Mouse (Mus musculus) heart, adult 2 months (tissue): ENCODE measurements around the gene Cpsf6. TPM values are rescaled to one million over a fixed set of nuclear protein-coding genes. Genes with fewer than 3 reads are reported as not detected.
"Not testable (repeated sequence)": the region's sequence is repeated elsewhere in the genome, so short reads cannot be mapped to it uniquely, and the experiment has no call there.

ENCODE experiments used
- DNase-seq, 2 experiments: peaks; one replicate each; pipeline ENCODE4 v3.0.0; 2021
- H3K27ac ChIP-seq: fragments of 200-600 bp; 2 replicates; pipeline ENCODE4 v1.8.1; 2022
- H3K27me3 ChIP-seq: fragments of 200-500 bp; 2 replicates; pipeline ENCODE4 v1.6.1; 2012; ENCODE audit warnings: mild to moderate bottlenecking, low read length, inconsistent platforms, mixed read lengths; ENCODE audit not compliant: control insufficient read depth, insufficient read depth
- H3K36me3 ChIP-seq: fragments of 200-500 bp; 2 replicates; pipeline ENCODE4 v1.6.1; 2012; ENCODE audit warnings: low read length, inconsistent platforms; ENCODE audit not compliant: control insufficient read depth, insufficient read depth
- H3K4me1 ChIP-seq: fragments of 200-500 bp; 2 replicates; pipeline ENCODE4 v1.6.1; 2011; ENCODE audit warnings: low read length; ENCODE audit not compliant: control insufficient read depth, insufficient read depth
- H3K4me3 ChIP-seq: fragments of 200-600 bp; 2 replicates; pipeline ENCODE4 v1.8.1; 2022
- H3K79me2 ChIP-seq: fragments of 200-500 bp; replicated peaks from 2 replicates; pipeline ENCODE4 v1.6.1; 2012; ENCODE audit warnings: mild to moderate bottlenecking, inconsistent platforms, low read length, moderate library complexity, mixed read lengths; ENCODE audit not compliant: control insufficient read depth, insufficient read depth
- H3K9ac ChIP-seq: fragments of 200-500 bp; 2 replicates; pipeline ENCODE4 v1.6.1; 2012; ENCODE audit warnings: low read depth, mild to moderate bottlenecking, control low read depth, inconsistent platforms, low read length, mixed read lengths
- CTCF ChIP-seq: fragments of 200-600 bp; IDR thresholded peaks from 2 replicates; pipeline ENCODE4 v1.8.1; 2022; ENCODE audit warnings: antibody characterized with exemption, mild to moderate bottlenecking, moderate library complexity
- EP300 ChIP-seq: fragments of 200-500 bp; IDR thresholded peaks from 2 replicates; pipeline ENCODE4 v1.6.1; 2011; ENCODE audit warnings: low read depth, low read length, control low read depth; ENCODE audit not compliant: insufficient read depth
- POLR2A ChIP-seq: fragments of 200-500 bp; IDR thresholded peaks from 2 replicates; pipeline ENCODE4 v1.6.1; 2011; ENCODE audit warnings: mild to moderate bottlenecking, low read depth, low read length, control low read depth; ENCODE audit not compliant: insufficient read depth
- WGBS: fragments of 180-500 bp; shearing (Covaris S2); methylation state at CpG from one replicate; pipeline ENCODE4 v1.1.7; 2018; 5-methylcytosine and 5-hydroxymethylcytosine counted together
- intact Hi-C: fragments of 180-260 bp; cut with DNase I; formaldehyde crosslinking; loops from one replicate; pipeline ENCODE4 v1.15.1; 2025
- polyA plus RNA-seq: library from polyadenylated mRNA; depleted of rRNA; stranded (reverse); fragments of >200 nt; gene quantifications from 2 replicates; pipeline ENCODE4 v1.2.3, GENCODE M21; 2012
- total RNA-seq, 2 experiments: library from RNA; stranded (reverse); gene quantifications; 2 replicates each; pipeline ENCODE4 v1.2.3; 2021

Cpsf6 gene
- total and polyA plus RNA-seq, 3 experiments: 20.3 to 35.5 (median 30.9) TPM

DNA sequence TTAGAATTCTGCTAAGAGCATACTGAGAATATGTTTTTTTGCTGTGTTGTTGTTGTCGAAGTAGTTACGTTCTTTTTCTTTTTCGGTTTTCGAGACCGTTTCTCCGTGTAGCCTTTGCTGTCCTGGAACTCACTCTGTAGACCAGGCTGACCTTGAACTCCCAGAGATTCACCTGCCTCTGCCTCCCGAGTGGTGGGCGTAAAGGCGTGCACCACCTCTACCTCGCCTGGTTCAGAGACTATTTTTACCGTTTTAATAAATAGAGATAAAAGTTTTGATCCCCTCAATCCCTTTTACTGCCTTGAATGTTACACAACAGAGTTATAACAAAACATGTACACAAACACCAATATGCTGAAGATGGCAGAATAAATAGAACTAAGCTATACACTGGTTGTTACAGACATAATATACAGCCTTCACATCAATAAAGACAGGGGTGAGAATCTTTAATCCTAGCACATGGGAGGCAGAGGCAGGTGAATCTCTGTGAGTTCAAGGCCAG is 14.1 kb upstream of the Cpsf6 start:
- Histone ChIP-seq H3K4me3 (peak overlapping the region; percentile 60), H3K4me1 (peaks cover 3% of the 10 kb centered on the region), H3K27me3 (no peaks in the 10 kb centered on the region), H3K36me3 (no peaks in the 10 kb centered on the region), H3K27ac (peak overlapping the region; percentile 63), H3K79me2 (no peaks in the 10 kb centered on the region), H3K9ac (peak overlapping the region; percentile 51)
- TF ChIP-seq CTCF (no peak), POLR2A (no peak), EP300 (no peak)
- no peak for DNase-seq
- intact Hi-C loops: loop anchor here (2.0 kb wide), 1 partner anchor 17 kb away; no protein-coding TSS in a partner anchor
- WGBS: 40% methylated on average over 11 of the region's 11 CpGs

DNA sequence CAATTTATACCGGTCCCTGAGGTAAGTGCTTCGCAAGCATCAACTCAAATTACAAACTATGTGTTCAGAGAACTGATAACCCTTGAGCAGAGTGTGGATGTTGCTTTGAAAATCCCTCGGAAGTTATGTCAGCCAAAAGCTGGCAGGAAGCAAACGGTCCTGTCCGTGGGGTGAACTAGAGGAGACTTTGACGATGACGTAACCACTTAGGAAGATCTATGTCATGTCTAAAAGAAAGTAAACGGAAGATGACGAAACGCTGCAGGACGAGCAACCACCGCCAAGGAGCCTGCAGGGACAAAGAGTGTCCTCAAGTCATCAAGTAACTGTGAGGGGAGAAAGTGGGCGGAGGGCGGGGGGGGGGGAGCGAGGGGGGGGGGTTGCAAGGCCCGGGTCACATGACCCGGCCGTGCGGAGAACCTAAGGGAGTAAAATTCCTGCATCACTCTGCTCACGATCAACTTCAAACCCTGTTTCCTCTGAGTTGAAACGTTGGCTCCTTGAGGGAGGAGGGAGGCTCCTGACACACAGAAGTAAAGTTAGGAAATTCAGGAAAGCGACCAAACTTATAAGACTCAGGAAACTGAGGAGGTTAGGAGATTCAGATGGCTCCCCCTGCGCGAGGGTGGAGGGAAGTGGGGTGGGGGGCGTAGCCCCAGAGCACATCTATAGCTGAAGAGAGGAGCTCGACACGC is 13.5 kb upstream of the Cpsf6 start:
- peak; percentile 49 to 54 for DNase-seq
- Histone ChIP-seq H3K4me1 (peaks cover 3% of the 10 kb centered on the region), H3K27ac (peak overlapping the region; percentile 63), H3K9ac (peak overlapping the region; percentile 51), H3K79me2 (no peaks in the 10 kb centered on the region), H3K4me3 (peak overlapping the region; percentile 60), H3K36me3 (no peaks in the 10 kb centered on the region), H3K27me3 (no peaks in the 10 kb centered on the region)
- intact Hi-C loops: no loop called here
- TF ChIP-seq POLR2A (no peak), EP300 (no peak), CTCF (no peak)
- WGBS: 2% methylated on average over 27 of the region's 27 CpGs

DNA sequence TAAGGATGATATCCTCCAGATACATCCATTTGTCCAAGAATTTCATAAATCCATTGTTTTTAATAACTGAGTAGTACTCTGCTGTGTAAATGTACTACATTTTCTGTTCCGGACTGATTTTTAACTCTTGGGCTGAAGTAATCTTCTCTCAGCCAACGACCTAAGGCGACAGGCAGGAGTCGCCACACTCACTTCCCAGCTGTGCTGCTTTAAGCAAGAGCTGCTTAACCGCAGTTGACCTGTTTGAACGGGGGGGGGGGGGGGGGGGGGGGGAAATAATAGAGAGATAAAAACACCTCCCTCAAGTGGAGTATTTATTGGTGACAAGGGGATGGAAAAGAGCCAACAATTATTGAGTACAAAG is 13.0 kb upstream of the Cpsf6 start:
- TF ChIP-seq CTCF (no peak), EP300 (no peak), POLR2A (no peak)

DNA sequence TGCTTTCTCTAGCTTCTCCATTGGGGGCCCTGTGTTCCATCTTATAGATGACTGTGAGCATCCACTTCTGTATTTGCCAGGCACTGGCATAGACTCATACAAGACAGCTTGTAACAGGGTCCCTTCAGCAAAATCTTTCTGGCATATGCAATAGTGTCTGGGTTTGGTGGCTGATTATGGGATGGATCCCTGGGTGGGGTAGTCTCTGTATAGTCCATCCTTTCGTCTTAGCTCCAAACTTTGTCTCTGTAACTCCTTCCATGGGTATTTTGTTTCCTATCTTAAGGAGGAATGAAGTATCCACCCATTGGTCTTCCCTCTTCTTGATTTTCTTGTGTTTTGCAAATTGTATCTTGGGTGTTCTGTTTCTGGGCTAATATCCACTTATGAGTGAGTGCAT is 12.6 kb upstream of the Cpsf6 start:
- H3K4me1 ChIP-seq, H3K36me3 ChIP-seq, H3K79me2 ChIP-seq, H3K27me3 ChIP-seq, H3K4me3 ChIP-seq, DNase-seq, H3K27ac ChIP-seq, H3K9ac ChIP-seq, intact Hi-C loops: not testable (repeated sequence)
- 90% methylated on average over 1 of the region's 1 CpGs for WGBS

More for the DNA sequence above, 13.0 kb upstream of the Cpsf6 start:
- intact Hi-C loops: no loop called here
- Histone ChIP-seq H3K79me2 (no peaks in the 10 kb centered on the region), H3K4me3 (peak overlapping the region; percentile 60), H3K27me3 (no peaks in the 10 kb centered on the region), H3K36me3 (no peaks in the 10 kb centered on the region), H3K9ac (no peak overlapping the region), H3K4me1 (peaks cover 1% of the 10 kb centered on the region), H3K27ac (peak overlapping the region; percentile 63)
- no peak for DNase-seq
- WGBS: 12% methylated on average over 6 of the region's 6 CpGs

DNA sequence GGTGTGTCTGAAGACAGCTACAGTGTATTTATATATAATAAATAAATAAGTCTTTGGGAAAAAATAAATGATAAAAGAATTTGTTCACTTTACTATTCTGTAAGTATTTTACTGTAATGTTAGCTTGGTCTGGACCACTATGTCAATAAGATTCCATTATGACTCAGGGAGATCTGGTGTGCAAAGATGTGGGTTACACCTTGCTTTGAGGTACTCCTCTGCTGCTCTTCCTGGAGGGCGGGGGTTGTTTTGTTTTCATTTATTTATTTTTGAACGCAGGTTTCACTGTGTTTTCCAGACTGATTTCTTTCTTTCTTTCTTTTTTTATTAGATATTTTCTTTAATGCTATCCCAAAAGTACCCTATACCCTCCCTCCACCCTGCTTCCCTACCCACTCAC is 12.0 kb upstream of the Cpsf6 start:
- H3K9ac ChIP-seq: no peak overlapping the region
- intact Hi-C loops: no loop called here
- DNase-seq: no peak

DNA sequence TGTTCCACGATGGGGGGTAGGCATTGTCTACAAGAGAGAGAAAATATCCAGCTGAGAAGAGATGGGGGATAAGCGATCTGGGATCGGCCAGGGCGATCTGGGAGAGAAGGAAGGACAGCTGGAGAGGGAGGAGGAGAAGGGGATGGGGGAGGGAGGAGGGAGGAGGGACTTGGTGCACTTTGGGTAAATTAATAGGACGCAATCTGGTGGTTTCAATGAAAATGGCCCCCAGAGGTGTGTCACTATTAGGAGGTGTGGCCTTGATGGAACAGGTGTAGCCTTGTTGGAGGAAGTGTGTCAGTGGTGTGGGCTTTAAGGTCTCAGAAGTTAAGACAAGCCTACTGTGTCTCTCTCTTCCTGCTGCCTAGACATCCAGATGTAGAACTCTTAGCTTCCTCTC is 11.2 kb upstream of the Cpsf6 start:
- H3K9ac ChIP-seq: no peak overlapping the region
- no peak for TF ChIP-seq CTCF
- no peak for TF ChIP-seq EP300
- no peak for TF ChIP-seq POLR2A
- no peak for DNase-seq
- H3K27me3 ChIP-seq: no peaks in the 10 kb centered on the region
- intact Hi-C loops: no loop called here
- no peak overlapping the region for H3K4me3 ChIP-seq
- whole genome bisulfite sequencing: 45% methylated on average over 5 of the region's 5 CpGs
- no peaks in the 10 kb centered on the region for H3K36me3 ChIP-seq
- H3K27ac ChIP-seq: no peak overlapping the region
- H3K79me2 ChIP-seq: no peaks in the 10 kb centered on the region
- H3K4me1 ChIP-seq: no peaks in the 10 kb centered on the region; the same call in 1 of the 2 replicates

More for the DNA sequence above, 12.0 kb upstream of the Cpsf6 start:
- no peaks in the 10 kb centered on the region; the same call in 1 of the 2 replicates for H3K4me1 ChIP-seq
- no peak overlapping the region for H3K27ac ChIP-seq
- TF ChIP-seq CTCF: no peak
- no peak for TF ChIP-seq EP300
- TF ChIP-seq POLR2A: no peak
- H3K27me3 ChIP-seq: no peaks in the 10 kb centered on the region
- WGBS: 88% methylated on average over 2 of the region's 2 CpGs
- no peak overlapping the region for H3K4me3 ChIP-seq
- H3K79me2 ChIP-seq: no peaks in the 10 kb centered on the region
- no peaks in the 10 kb centered on the region for H3K36me3 ChIP-seq
